Mouse (Mus musculus) limb, embryonic 14.5 days (tissue): Measurements from ENCODE around the gene Slco3a1. TPM values are rescaled to one million over a fixed set of nuclear protein-coding genes. Genes with fewer than 3 reads are reported as not detected.

Source experiments
- ATAC-seq: fragments of 200-750 bp; cut with Nextera tagmentation; 2 replicates; pipeline ENCODE4 v1.8.0; 2017; ENCODE audit warnings: low read depth, moderate number of reproducible peaks, moderate TSS enrichment; ENCODE audit not compliant: low FRiP score
- DNase-seq: peaks from one replicate; pipeline ENCODE4 v3.0.0-alpha.2; 2015; ENCODE audit warnings: low spot score
- H3K27ac ChIP-seq: fragments of 300-500 bp; sonication (generic); replicated peaks from 2 replicates; pipeline ENCODE4 v1.5.1; 2014; ENCODE audit warnings: low read depth, mild to moderate bottlenecking, low read length, moderate library complexity, mixed read lengths
- H3K27me3 ChIP-seq: fragments of 300-500 bp; sonication (generic); 2 replicates; pipeline ENCODE4 v1.6.1; 2014; ENCODE audit warnings: low read length, mixed read lengths; ENCODE audit not compliant: control insufficient read depth, insufficient read depth
- H3K36me3 ChIP-seq: fragments of 300-500 bp; sonication (generic); 2 replicates; pipeline ENCODE4 v1.6.1; 2014; ENCODE audit warnings: mild to moderate bottlenecking, low read length, moderate library complexity, mixed read lengths; ENCODE audit not compliant: control insufficient read depth, insufficient read depth
- H3K4me1 ChIP-seq: fragments of 300-500 bp; sonication (generic); 2 replicates; pipeline ENCODE4 v1.6.1; 2014; ENCODE audit warnings: antibody characterized with exemption, low read length, mixed read lengths; ENCODE audit not compliant: control insufficient read depth, insufficient read depth
- H3K4me2 ChIP-seq: fragments of 300-500 bp; sonication (generic); replicated peaks from 2 replicates; pipeline ENCODE4 v1.6.1; 2014; ENCODE audit warnings: low read depth, mild to moderate bottlenecking, low read length, moderate library complexity; ENCODE audit not compliant: severe bottlenecking
- H3K4me3 ChIP-seq: fragments of 300-500 bp; sonication (generic); replicated peaks from 2 replicates; pipeline ENCODE4 v1.5.1; 2014; ENCODE audit warnings: low read length
- H3K9ac ChIP-seq: fragments of 300-500 bp; sonication (generic); 2 replicates; pipeline ENCODE4 v1.6.1; 2014; ENCODE audit warnings: mild to moderate bottlenecking, low read depth, low read length, moderate library complexity; ENCODE audit not compliant: severe bottlenecking
- H3K9me3 ChIP-seq: fragments of 300-500 bp; sonication (generic); 2 replicates; pipeline ENCODE4 v1.6.1; 2016; ENCODE audit warnings: low read length; ENCODE audit not compliant: control insufficient read depth
- POLR2A ChIP-seq: fragments of 200-500 bp; IDR thresholded peaks from 2 replicates; pipeline ENCODE4 v1.8.0; 2012; ENCODE audit warnings: inconsistent platforms, mild to moderate bottlenecking, moderate library complexity, borderline replicate concordance; ENCODE audit not compliant: insufficient read depth, insufficient read length; ENCODE audit errors: extremely low read depth
- WGBS: fragments of 180-500 bp; shearing (Covaris S2); extraction: QIAGEN DNeasy Blood & Tissue Kit; methylation state at CpG from one replicate; pipeline ENCODE4 v1.1.7; 2014; 5-methylcytosine and 5-hydroxymethylcytosine counted together
- polyA plus RNA-seq, 2 experiments: library from polyadenylated mRNA; depleted of rRNA in 1 of 2; stranded (reverse) in 1 of 2; unstranded in 1 of 2; fragments of >200 nt; fragmentation: Nextera tagmentation in 1 of 2; extraction: Ambion mirVana in 1 of 2; gene quantifications; 2 replicates each; pipeline versions ENCODE4 v1.2.1 to v1.2.3; 2012 to 2014

Slco3a1 gene
- polyA plus RNA-seq, 2 experiments, result 11.8 to 12.2 TPM

DNA sequence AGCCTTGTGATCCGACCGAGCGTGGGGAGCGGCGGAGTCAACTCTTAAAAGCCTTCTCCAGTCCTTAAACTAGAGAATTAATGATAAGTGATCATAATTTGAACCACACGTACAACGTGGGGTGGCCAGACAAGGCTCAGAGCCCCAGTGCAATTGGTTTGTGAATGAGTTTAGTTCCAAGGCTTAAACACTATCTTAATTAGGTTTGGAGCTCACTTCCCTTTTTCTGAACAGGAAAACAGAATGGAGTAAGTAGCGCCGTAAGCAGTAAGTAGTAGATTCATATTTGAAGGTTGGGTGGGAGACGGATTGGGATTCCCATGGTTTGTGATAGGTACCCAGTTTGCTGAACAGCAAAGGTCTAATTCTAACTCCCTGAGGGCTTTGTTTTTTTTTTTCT, 176.7 kb downstream of the Slco3a1 start:
- H3K4me3 ChIP-seq, result no peak overlapping the region
- H3K36me3 ChIP-seq, result no peaks in the 10 kb centered on the region
- peaks cover 17% of the 10 kb centered on the region; the same call in 1 of the 2 replicates for H3K4me1 ChIP-seq
- no peak overlapping the region; the same call in 1 of the 2 replicates for H3K4me2 ChIP-seq
- H3K9ac ChIP-seq, result no peak overlapping the region
- H3K9me3 ChIP-seq, result no peaks in the 10 kb centered on the region
- no peak for TF ChIP-seq POLR2A
- no peak overlapping the region for H3K27ac ChIP-seq
- 24% methylated on average over 10 of the region's 10 CpGs for WGBS
- H3K27me3 ChIP-seq, result no peaks in the 10 kb centered on the region
- no peak for ATAC-seq
- DNase-seq, result no peak

DNA sequence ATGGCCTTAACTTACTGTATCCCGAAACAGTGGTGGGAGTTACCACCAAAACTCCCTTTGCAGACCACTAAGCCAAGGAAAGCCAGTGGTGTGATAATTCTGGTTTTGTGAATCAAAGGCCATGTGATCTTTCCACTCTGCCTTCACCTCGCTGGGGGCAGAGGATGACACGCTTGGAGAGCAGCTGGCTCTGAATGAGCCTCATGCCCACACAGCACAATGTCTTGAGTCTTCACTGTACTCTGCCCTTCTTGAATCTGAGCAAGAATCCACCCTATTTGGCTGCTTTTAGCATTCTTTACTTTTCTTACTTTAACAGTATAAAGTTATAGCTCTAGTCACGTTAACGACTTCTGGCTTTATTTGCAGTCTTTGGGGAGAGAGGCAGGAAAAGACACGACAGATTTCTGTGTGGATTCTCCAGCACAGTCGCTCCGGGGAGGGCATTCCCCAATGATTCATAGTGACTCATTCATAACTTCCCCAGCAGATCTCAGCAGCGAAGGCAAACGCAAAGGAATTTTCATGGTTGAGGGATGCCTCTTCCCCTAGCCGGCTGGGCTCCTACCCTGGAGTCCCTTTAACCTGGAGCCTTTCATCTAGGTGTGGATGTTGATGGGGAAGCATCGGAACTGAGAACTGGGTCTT, 178.1 kb downstream of the Slco3a1 start:
- no peak for TF ChIP-seq POLR2A
- no peak for ATAC-seq
- Histone ChIP-seq H3K9ac (no peak overlapping the region), H3K27me3 (no peaks in the 10 kb centered on the region), H3K9me3 (no peaks in the 10 kb centered on the region), H3K36me3 (no peaks in the 10 kb centered on the region), H3K4me3 (no peak overlapping the region), H3K4me1 (peaks cover 13% of the 10 kb centered on the region; the same call in 1 of the 2 replicates), H3K4me2 (no peak overlapping the region), H3K27ac (no peak overlapping the region)
- DNase-seq, result peak; percentile 52
- 40% methylated on average over 12 of the region's 12 CpGs for WGBS

DNA sequence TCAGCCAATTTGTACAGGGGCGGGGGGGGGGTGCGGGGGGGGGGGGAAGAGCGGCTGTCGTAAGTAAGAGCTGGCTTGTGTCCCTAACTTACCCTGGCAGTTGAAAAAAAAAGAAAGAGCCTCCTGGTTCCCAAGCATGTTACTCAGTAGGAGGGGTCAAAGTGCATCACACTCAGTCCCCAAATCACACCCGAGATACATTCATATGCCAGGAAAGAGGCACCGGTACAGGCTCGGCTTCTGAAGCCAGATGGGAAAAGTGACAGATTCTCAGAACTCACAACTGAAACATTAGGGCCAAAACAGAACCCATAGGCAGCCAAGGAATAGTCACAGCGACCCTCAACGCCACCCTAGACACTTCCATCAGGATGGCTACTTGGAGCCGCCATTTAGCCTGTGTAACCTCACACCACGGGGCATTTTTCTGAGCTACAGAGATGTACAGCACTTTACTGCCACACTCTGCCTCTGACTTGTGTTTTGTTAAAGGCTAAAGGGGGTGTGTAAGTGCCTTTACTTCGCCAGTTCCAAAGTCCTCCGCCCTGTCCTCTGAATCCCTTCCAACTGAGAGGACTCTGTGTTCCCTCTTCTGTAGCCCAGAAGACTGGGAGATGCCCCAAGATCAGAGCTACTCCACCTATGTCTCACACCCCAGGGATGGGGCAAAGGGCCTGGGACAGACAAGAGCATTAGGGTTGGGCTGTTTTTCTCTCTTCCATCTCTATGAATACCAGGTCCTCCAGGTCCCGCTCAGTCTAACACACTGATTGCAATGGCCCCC, 179.2 kb downstream of the Slco3a1 start:
- Histone ChIP-seq H3K27me3 (no peaks in the 10 kb centered on the region), H3K4me2 (no peak overlapping the region), H3K9me3 (no peaks in the 10 kb centered on the region), H3K36me3 (no peaks in the 10 kb centered on the region), H3K9ac (no peak overlapping the region), H3K4me3 (no peak overlapping the region), H3K4me1 (peaks cover 13% of the 10 kb centered on the region; the same call in 1 of the 2 replicates), H3K27ac (no peak overlapping the region)
- DNase-seq (no peak), ATAC-seq (no peak)
- no peak for TF ChIP-seq POLR2A
- 79% methylated on average over 13 of the region's 14 CpGs for WGBS

DNA sequence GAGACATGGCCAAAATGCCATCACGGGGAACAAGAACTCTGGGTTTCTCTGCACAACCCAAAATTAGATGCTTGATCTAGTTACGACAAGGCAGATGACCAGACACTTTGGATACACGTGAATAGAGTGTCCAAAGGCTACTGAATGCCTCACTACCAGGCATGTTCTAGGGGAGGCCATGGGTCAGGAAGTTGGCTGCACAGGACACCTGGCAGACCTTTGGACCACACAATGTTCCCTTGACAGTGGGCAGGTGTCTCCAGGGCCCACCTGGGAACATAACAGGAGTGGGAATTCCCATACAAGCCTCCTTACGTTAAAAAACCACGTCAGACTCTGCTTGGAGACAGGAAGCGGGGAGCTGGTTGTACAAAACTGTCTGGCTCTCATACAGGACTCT, 181.5 kb downstream of the Slco3a1 start:
- Histone ChIP-seq H3K9ac (no peak overlapping the region), H3K4me1 (peaks cover 13% of the 10 kb centered on the region; the same call in 1 of the 2 replicates), H3K36me3 (no peaks in the 10 kb centered on the region), H3K27ac (no peak overlapping the region), H3K9me3 (no peaks in the 10 kb centered on the region), H3K4me3 (no peak overlapping the region), H3K4me2 (no peak overlapping the region), H3K27me3 (no peaks in the 10 kb centered on the region)
- DNase-seq (no peak), ATAC-seq (no peak)
- 83% methylated on average over 6 of the region's 6 CpGs for WGBS
- TF ChIP-seq POLR2A, result no peak

DNA sequence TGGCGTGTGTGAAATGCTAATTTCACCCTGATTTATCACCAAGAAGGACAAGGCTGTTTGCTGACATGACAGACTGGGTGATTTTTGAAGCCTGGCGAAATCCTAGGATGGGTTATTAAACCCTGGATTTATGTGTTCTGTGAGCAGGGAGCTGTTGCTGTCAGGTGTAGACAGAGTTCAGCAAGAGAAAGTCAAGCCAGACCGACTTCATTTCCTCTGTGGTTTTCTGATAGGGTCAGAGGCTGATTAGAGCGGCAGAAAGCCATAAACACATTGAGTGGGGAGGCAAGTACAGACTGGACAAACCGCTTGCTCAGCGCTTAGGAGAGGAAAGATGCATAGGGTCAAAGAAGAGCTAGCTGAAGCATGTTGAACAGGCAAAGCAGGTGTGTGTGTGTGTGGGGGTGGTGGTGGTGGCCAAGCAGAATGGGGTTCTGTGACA, 182.4 kb downstream of the Slco3a1 start:
- Histone ChIP-seq H3K27ac (no peak overlapping the region), H3K4me2 (no peak overlapping the region), H3K27me3 (no peaks in the 10 kb centered on the region), H3K36me3 (no peaks in the 10 kb centered on the region), H3K4me3 (no peak overlapping the region), H3K9me3 (no peaks in the 10 kb centered on the region), H3K9ac (no peak overlapping the region), H3K4me1 (peaks cover 7% of the 10 kb centered on the region; the same call in 1 of the 2 replicates)
- no peak for ATAC-seq
- no peak for TF ChIP-seq POLR2A
- 18% methylated on average over 6 of the region's 6 CpGs for WGBS
- DNase-seq, result no peak
